Mouse (Mus musculus) CH12.LX (cell line): ENCODE measurements around the gene Gm21637. TPM values are rescaled to one million over a fixed set of nuclear protein-coding genes. Genes with fewer than 3 reads are reported as not detected.
"Not testable (repeated sequence)": the region's sequence is repeated elsewhere in the genome, so short reads cannot be mapped to it uniquely, and the experiment has no call there.

Experiments used
- DNase-seq: peaks from one replicate; pipeline ENCODE4 v3.0.0-alpha.2; 2013; ENCODE audit errors: extremely low read depth
- H3K27ac ChIP-seq: 2 replicates; pipeline ENCODE4 v1.5.1; 2012; ENCODE audit warnings: low read depth, mild to moderate bottlenecking, control low read depth, moderate library complexity; ENCODE audit not compliant: insufficient read depth
- H3K27me3 ChIP-seq: replicated peaks from 2 replicates; pipeline ENCODE3; 2012; ENCODE audit warnings: inconsistent platforms
- H3K36me3 ChIP-seq, 2 experiments: replicated peaks in 1 of 2; 2 replicates each; pipeline versions ENCODE3 to v1.6.1; 2012; ENCODE audit warnings: inconsistent platforms in 1 of 2, low read length in 1 of 2, mild to moderate bottlenecking in 1 of 2, mixed read lengths in 1 of 2, moderate library complexity in 1 of 2; ENCODE audit not compliant: control insufficient read depth in 1 of 2, insufficient read depth in 1 of 2
- H3K4me1 ChIP-seq, 2 experiments: 2 replicates each; pipeline ENCODE4 v1.6.1; 2012; ENCODE audit warnings: inconsistent platforms in 1 of 2, moderate library complexity in 1 of 2; ENCODE audit not compliant: insufficient read depth in 2 of 2, control insufficient read depth in 1 of 2
- H3K4me2 ChIP-seq: 2 replicates; pipeline ENCODE4 v1.6.1; 2012; ENCODE audit warnings: low read depth, mild to moderate bottlenecking, control low read depth; ENCODE audit not compliant: poor library complexity, insufficient read depth, severe bottlenecking
- H3K4me3 ChIP-seq, 3 experiments: fragments of 150-350 bp in 1 of 3; sonication (generic) in 1 of 3; replicated peaks in 1 of 3; 2 replicates each; pipeline versions ENCODE3 to v1.5.1; 2011 to 2012; ENCODE audit warnings: low read depth in 2 of 3, low read length in 2 of 3, mild to moderate bottlenecking in 2 of 3, moderate library complexity in 2 of 3, control low read depth in 1 of 3, improper control_type of control experiment in 1 of 3, inconsistent platforms in 1 of 3, mixed read lengths in 1 of 3; ENCODE audit not compliant: poor library complexity in 1 of 3
- H3K79me2 ChIP-seq: replicated peaks from 2 replicates; pipeline ENCODE4 v1.6.1; 2012; ENCODE audit warnings: mild to moderate bottlenecking, moderate library complexity; ENCODE audit not compliant: control insufficient read depth, poor library complexity, insufficient read depth, severe bottlenecking; ENCODE audit errors: extremely low read depth
- H3K9ac ChIP-seq: 2 replicates; pipeline ENCODE4 v1.6.1; 2012; ENCODE audit warnings: low read depth, mild to moderate bottlenecking, control low read depth, moderate library complexity; ENCODE audit not compliant: insufficient read depth
- H3K9me3 ChIP-seq: replicated peaks from 2 replicates; pipeline ENCODE3; 2012; ENCODE audit warnings: low read length, inconsistent platforms, mixed read lengths
- dilution Hi-C: fragments of 300-500 bp; cut with MboI; formaldehyde crosslinking; loops from 2 replicates; pipeline ENCODE4 v1.14.3; 2020; ENCODE audit warnings: low sequenced_read_pairs; ENCODE audit not compliant: extremely low pct_unique_long_range_greater_than_20kb, extremely low pct_ligation_motif_present
- in situ Hi-C: fragments of 300-500 bp; cut with MboI; formaldehyde crosslinking; loops from 3 replicates; pipeline ENCODE4 v1.14.3; 2019; ENCODE audit warnings: low sequenced_read_pairs, low pct_ligation_motif_present, low pct_unique_long_range_greater_than_20kb, mixed read lengths
- polyA plus RNA-seq: library from polyadenylated mRNA; unstranded; fragments of >175 nt; gene quantifications from 2 replicates; pipeline ENCODE4 v1.2.1, GENCODE M21; 2012; ENCODE audit warnings: low read depth; ENCODE audit not compliant: insufficient read length
- total RNA-seq, 2 experiments: library from RNA; depleted of rRNA; stranded (reverse); fragments of 300-350 nt in 1 of 2; fragments of >200 nt in 1 of 2; gene quantifications; 2 replicates each; pipeline ENCODE4 v1.2.3; 2012 to 2014

Gene Gm21637
- total RNA-seq (2012; rRNA removed), result not detected in 2 replicates
- not detected in 2 replicates for total RNA-seq (2014; rRNA removed)
- not detected in 2 replicates for polyA plus RNA-seq

DNA sequence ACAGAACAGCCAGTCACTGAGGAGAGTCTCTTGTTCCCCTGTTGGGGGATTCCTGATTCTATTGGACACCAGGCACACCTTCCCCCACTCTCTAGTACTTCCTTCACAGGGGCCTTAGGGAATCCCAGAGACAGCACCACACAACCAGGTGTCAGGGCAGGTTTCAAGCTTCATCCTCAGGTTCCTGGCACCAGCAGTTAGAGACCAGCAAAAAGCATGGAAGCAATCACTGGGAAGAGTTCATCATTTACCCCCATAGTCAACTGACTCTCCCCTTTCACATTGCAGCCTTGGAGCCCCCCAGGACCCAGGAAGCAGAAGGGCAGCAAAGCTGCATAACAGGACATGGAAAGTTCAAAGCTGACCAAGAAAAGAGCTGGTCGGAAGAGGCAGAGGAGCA lies at the start of gene Gm21637:
TSS of gene Gm21637 (plus strand) at position 301 of the 400 bp plus-strand sequence.
- DNase-seq, in situ Hi-C loops, H3K9me3 ChIP-seq, dilution Hi-C loops, H3K9ac ChIP-seq, H3K4me3 ChIP-seq, H3K27ac ChIP-seq, H3K36me3 ChIP-seq, H3K4me1 ChIP-seq, H3K4me2 ChIP-seq, H3K27me3 ChIP-seq, H3K79me2 ChIP-seq: not testable (repeated sequence)

Other genes with a start within 250 kb of the Gm21637 start
- not detected in 2 replicates for gene Btbd35f25, start 244.9 kb upstream of the Gm21637 start, total RNA-seq (2012; rRNA removed)
- gene Btbd35f25, start 244.9 kb upstream of the Gm21637 start, total RNA-seq (2014; rRNA removed), result not detected in 2 replicates
- not detected in 2 replicates for gene Btbd35f25, start 244.9 kb upstream of the Gm21637 start, polyA plus RNA-seq
- gene Btbd35f22, start 85.8 kb downstream of the Gm21637 start, total RNA-seq (2012; rRNA removed), result not detected in 2 replicates
- not detected in 2 replicates for gene Btbd35f22, start 85.8 kb downstream of the Gm21637 start, total RNA-seq (2014; rRNA removed)
- gene Btbd35f22, start 85.8 kb downstream of the Gm21637 start, polyA plus RNA-seq, result not detected in 2 replicates